Mouse (Mus musculus) neutrophil, adult 83 days (primary cell): ENCODE measurements around the gene Arhgef17. TPM values are rescaled to one million over a fixed set of nuclear protein-coding genes. Genes with fewer than 3 reads are reported as not detected.

Experiments used
- total RNA-seq, 2 experiments: library from RNA; stranded (reverse); gene quantifications; one replicate each; pipeline ENCODE4 v1.2.4; 2023

The Arhgef17 gene
- total RNA-seq = under 1 TPM; 0.33 to 0.66 TPM

GRCm38 (mm10) chr7:100931926-100932480, at the start of gene Arhgef17:
Gene Arhgef17 (minus strand): TSS chr7:100932107.

GRCm38 (mm10) chr7:100974135-100974903, 42.4 kb upstream of the Arhgef17 start, which contains the start of gene P2ry6:
Gene P2ry6 (minus strand): TSS chr7:100974649.

GRCm38 (mm10) chr7:100862828-100863638, 68.9 kb downstream of the Arhgef17 start, which contains the start of gene Relt:
Gene Relt (minus strand): TSS chr7:100863446.

Other genes with a start within 250 kb of the Arhgef17 start
- 10 to 100 TPM; 35.8 to 38.2 TPM for gene Fam168a, start 225.5 kb downstream of the Arhgef17 start, total RNA-seq
- gene Relt, start 68.7 kb downstream of the Arhgef17 start, total RNA-seq = 10 to 100 TPM; 86.9 to 89.3 TPM
- 10 to 100 TPM in 1 of 2 experiments, 1 to 10 TPM in 1; 5.2 to 10.7 TPM for gene P2ry6, start 42.5 kb upstream of the Arhgef17 start, total RNA-seq
- gene P2ry2, start 80.8 kb upstream of the Arhgef17 start, total RNA-seq = 10 to 100 TPM in 1 of 2 experiments, 1 to 10 TPM in 1; 8.9 to 11.5 TPM
- gene Fchsd2, start 160.8 kb upstream of the Arhgef17 start, total RNA-seq = 10 to 100 TPM; 15.9 to 19.0 TPM